Mouse (Mus musculus) adipocyte (in vitro differentiated cells): ENCODE measurements around the gene Gm49396.

Experiments used
- DNase-seq: peaks from one replicate; pipeline ENCODE4 v3.0.0-alpha.2; 2016; ENCODE audit warnings: low spot score

Gene Gm49396

GRCm38 (mm10) chr7:30586455-30587020, 23.4 kb downstream of the Gm49396 start:
- no peak for DNase-seq

DNA sequence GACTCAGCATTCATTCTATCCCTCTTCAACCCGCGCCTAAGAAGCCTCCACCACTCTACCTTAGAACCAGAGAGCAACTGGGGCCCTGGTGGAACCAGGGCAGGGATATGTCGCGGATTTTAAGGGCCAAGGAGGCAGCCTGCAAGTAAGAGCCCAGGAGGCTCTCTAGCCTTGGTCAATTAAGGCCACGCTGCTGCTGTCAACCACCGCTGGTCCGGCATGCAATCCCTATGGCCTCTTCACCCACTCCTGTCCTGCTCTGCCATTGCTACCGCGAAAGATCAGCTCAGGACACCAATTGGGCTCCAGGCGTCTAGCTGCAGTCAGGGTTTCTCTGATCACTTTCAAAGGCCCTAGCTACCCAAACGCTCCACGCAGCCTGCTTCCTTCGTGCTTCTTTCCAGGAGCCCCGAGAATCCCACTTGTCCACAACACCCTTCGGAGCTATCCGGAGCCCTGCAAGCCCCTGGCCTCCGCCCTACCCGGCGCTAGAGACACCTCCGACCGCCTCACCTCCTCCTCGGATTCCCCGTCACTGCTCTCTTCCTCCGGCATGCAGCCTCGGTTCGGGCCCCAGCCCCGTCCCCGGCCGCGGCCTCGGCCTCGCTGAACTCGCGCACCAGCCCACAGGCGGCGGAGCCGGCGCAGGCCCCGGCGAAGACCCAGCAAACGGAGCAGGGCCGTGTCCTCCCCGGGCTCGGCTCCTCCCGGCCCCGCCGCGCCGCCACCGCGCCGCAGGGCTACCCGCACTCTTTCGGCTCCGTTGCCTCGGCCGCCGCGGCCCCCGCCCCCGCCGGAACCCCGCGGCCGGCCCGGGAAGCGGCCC, 24.9 kb downstream of the Gm49396 start:
- DNase-seq: peak; percentile 47

DNA sequence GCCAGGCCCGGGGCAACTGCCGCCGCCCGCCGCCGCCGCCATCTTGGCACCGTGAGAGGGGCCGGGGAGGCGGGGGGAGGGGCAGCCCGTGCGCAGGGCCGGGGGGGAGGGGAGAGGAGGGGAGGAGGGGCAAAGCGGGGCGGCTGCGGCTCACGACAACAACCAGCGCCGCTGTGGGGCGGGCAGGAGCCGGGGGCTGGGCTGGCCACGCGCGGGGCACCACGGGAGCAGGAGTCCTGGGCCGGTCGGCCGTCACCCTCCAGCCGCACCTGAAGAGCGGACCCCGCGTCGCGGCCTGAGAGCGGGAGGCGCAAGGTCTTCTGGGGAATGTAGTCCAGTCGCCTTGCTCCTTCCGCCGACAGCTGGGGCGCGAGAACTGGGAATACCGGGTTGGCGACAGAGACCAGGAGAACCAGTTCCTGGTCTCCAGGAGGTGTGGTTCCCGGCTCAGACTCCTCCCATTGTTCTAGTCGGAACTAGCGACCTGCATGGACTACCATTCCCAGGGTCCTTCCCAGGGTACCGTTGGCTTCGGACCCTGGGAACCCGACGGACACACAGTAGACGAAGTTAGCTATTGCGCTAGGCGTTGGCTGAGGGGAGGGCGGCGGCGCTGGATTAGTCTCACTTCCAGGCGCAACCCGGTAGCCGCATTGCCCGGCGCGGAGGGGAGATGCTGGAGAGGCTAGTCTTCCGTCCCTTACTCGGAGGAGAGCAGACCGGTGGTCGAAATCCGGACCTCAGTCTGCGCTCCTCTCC, 25.7 kb downstream of the Gm49396 start, which contains the start of gene Kmt2b:
Kmt2b (minus strand) TSS at position 51 of the 759 bp plus-strand sequence.
- peak; percentile 96 for DNase-seq

- peak; percentile 78 for DNase-seq
Measured at GRCm38 (mm10) chr7:30589435-30590301, 26.5 kb downstream of the Gm49396 start.

- DNase-seq: no peak
Measured at GRCm38 (mm10) chr7:30590927-30591604, 27.9 kb downstream of the Gm49396 start.

DNA sequence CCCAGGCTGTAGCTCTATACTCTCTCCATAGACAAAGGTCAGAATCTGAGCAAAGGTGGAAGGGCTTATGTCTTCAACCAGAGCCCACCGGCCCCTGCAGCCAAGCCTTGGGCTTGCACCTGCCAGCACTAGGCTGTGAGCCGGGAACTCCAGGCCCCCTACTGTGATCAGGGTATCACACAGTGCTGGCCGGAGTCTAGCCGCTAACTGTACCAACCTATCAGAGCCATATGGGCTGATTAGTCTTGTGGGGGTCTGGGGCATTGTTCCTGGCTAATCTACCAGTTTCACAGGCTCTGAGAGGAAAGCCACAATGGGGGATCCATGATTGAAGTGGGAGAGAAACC, 28.4 kb downstream of the Gm49396 start:
- no peak for DNase-seq

DNA sequence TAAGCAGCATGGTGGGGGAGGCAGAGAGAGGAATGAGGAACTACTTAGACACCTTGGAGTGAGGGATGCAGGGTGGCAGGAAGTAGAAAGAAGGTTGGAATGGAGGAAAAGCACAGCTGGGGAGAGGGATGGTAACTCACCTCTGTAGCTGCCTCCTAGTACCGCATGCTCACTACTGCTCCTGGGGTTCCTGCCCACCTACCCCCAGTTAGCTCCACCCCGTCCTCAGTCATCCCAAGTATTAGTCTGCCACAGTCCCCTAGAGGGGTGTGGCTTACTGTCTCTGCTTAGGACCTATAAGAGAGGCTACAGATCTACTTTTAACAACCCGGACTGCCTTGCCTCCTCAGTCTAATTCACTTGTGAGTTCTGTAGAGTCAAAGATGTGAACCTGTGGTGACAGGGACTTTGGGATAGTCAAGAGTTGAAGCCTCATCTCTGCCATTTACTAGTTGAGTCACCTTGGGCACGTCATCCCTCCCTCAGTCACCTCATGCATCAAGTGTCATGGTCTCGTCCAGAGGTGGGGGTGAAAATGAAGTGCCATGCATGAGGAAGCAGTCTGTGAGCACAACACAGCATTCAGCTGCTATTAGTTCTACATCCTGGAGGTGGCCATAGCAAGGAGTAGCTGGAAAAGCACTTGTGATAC, 29.8 kb downstream of the Gm49396 start:
- no peak for DNase-seq

GRCm38 (mm10) chr7:30593579-30594509, 30.7 kb downstream of the Gm49396 start:
- DNase-seq: no peak

DNA sequence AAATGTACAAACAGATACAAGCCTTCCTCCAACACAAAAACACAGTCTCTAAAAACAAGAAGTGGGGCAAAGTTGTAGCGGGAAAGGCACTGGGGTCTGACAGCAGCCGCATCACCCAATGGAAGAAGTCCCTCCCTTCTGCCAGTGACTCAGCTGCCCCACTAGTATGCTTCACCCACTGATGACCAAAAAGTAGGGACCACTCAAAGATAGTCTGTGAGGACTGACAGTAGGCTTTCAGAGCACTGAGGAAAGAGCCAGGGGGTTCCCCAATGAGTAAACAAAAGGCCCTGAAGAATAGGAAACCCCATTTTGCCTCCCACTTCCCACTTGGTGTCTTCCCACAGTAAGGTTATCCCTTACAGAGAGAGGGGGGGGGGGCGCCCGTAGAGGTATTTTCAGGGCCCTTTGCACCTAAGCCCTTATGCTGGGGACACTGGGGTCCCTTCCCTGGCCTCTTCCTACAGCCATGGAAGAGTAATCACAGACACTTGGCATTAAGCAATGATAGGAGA, 31.4 kb downstream of the Gm49396 start:
- no peak for DNase-seq

DNA sequence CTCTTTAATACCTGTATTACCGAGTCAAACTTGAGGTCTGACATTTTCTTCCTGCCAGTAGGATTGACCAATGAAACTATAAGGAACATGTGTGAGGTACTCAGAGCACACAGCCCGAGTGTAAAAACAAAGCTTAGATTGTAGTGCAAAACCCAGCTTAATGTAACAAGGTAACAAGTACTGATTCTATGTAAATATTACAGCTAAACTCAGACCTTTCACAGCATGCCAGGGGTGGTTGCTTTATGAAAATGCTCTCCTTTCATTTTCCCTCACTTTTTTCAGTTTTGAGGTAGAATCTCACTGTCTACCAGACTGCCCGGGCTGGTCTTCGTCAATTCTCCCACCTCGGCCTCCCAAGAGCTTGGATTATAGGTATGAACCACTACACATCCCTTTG, 32.9 kb downstream of the Gm49396 start:
- DNase-seq: no peak

DNA sequence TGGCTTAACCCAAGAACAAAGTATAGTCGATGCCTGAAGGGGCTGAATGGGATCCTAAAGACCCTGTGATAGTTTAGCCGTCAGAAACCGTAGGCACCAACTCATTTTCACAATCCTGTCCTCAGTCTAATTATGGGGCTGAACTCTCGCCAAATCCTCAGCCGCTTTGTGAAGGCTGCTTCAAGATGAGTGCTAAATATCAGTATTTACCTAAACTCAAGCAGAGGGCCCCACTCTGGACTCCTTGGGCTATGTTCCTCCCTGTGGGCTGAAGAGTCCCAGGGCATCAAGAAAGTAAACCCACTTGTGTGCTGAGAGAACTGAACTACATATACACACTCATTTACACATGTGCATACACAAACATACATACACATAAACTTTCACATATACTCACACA, 33.7 kb downstream of the Gm49396 start:
- no peak for DNase-seq

DNA sequence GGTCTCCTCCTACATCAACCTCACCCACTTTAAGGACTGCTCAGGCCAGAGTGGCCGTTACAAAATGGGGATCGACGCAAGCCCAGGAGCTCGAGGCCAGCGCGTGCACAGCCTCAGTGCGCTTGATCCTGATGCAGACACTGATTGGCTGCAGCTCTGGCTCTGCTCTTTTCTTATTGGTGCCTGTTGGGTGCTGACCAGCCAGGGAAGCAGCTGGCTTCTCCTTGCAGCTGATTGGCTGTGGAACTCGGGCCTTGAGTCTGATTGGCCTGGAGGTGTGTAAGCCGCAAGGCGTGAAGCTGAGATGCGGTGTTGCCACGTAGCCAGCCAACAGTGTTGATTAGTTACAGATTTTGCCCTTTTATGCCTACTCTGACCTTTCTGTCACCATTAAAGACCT, 35.6 kb downstream of the Gm49396 start, which contains the start of gene Zbtb32:
Zbtb32 (minus strand) TSS at position 124 of the 400 bp plus-strand sequence.
- no peak for DNase-seq

GRCm38 (mm10) chr7:30599933-30600353, 36.8 kb downstream of the Gm49396 start:
- DNase-seq: no peak

DNA sequence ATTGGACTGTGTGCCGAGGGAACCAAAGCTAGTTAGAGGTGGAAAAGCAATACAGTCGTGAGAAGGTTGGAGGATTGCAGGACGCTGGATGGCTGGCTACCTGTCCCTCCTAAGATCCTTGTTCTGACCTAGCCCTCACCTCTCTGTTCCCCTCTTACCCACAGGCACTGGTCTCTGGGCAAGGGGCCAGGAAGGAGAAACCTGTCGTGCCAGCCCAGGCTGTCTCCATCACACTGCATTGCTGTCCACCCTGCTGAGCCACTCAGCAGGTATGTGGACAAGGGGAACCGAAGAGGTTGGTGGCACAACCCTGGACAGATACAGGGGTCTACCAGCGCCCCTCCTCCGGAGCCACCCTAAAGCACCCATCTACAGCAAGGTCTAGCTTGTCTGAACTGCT, 37.5 kb downstream of the Gm49396 start:
- no peak for DNase-seq

- no peak for DNase-seq
Measured at GRCm38 (mm10) chr7:30602583-30602982, 39.4 kb downstream of the Gm49396 start.

- no peak for DNase-seq
Measured at GRCm38 (mm10) chr7:30604424-30604823, 41.3 kb downstream of the Gm49396 start.

- DNase-seq: no peak
Measured at GRCm38 (mm10) chr7:30604944-30605343, 41.8 kb downstream of the Gm49396 start.

GRCm38 (mm10) chr7:30607706-30608309, 44.7 kb downstream of the Gm49396 start:
- DNase-seq: no peak

DNA sequence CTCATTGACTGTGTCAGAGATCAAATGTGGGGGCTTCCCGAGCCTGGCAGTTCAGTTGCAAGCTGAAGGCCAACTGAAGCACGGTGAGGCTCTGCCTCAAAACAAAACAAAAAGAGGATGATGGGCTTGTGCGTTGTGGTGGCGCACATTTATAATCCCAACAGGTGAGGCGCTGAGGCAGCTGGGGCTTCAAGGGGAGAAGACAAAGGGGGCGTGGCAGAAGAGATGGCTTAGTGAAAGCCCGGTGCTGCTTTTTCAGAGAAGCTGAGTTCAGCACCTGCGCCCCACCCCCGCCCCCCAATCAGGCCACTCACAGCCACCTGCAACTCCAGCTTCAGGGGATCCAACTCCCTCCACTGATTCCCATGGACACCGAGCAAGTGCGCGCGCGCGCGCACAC, 45.3 kb downstream of the Gm49396 start:
- no peak for DNase-seq
